Mouse (Mus musculus) MEL (cell line): ENCODE measurements around the gene Il1rapl1. TPM values are rescaled to one million over a fixed set of nuclear protein-coding genes. Genes with fewer than 3 reads are reported as not detected.

Experiments used
- DNase-seq: peaks from one replicate; pipeline ENCODE4 v3.0.0; 2011; ENCODE audit warnings: low read depth, low spot score
- H3K27ac ChIP-seq: 2 replicates; pipeline ENCODE4 v1.5.1; 2012; ENCODE audit warnings: low read depth, mild to moderate bottlenecking, control low read depth, low read length, moderate library complexity; ENCODE audit not compliant: control insufficient read depth
- H3K27me3 ChIP-seq, 2 experiments: fragments of 150-350 bp in 1 of 2; sonication (generic) in 1 of 2; 2 replicates each; pipeline ENCODE4 v1.6.1; 2012; ENCODE audit warnings: low read length in 2 of 2, mild to moderate bottlenecking in 2 of 2, improper control_type of control experiment in 1 of 2, moderate library complexity in 1 of 2; ENCODE audit not compliant: insufficient read depth in 2 of 2, control insufficient read depth in 1 of 2
- H3K36me3 ChIP-seq, 2 experiments: 2 replicates each; pipeline ENCODE4 v1.6.1; 2012 to 2014; ENCODE audit warnings: low read length in 2 of 2, improper control_type of control experiment in 1 of 2, inconsistent platforms in 1 of 2, mild to moderate bottlenecking in 1 of 2; ENCODE audit not compliant: insufficient read depth in 2 of 2, control insufficient read depth in 1 of 2
- H3K4me1 ChIP-seq, 2 experiments: fragments of 150-350 bp in 1 of 2; sonication (generic) in 1 of 2; 2 replicates each; pipeline ENCODE4 v1.6.1; 2012; ENCODE audit warnings: low read length in 2 of 2, improper control_type of control experiment in 1 of 2, mild to moderate bottlenecking in 1 of 2; ENCODE audit not compliant: insufficient read depth in 2 of 2, control insufficient read depth in 1 of 2
- H3K4me3 ChIP-seq, 2 experiments: fragments of 150-350 bp in 1 of 2; sonication (generic) in 1 of 2; 2 replicates each; pipeline ENCODE4 v1.5.1; 2012; ENCODE audit warnings: low read depth in 2 of 2, low read length in 2 of 2, mild to moderate bottlenecking in 2 of 2, moderate library complexity in 2 of 2, control low read depth in 1 of 2, improper control_type of control experiment in 1 of 2; ENCODE audit not compliant: control insufficient read depth in 1 of 2, insufficient read depth in 1 of 2
- H3K79me2 ChIP-seq: 2 replicates; pipeline ENCODE4 v1.6.1; 2012; ENCODE audit warnings: mild to moderate bottlenecking, low read length, moderate library complexity; ENCODE audit not compliant: control insufficient read depth, poor library complexity, insufficient read depth
- H3K9ac ChIP-seq: 2 replicates; pipeline ENCODE4 v1.6.1; 2012; ENCODE audit warnings: low read depth, mild to moderate bottlenecking, control low read depth, low read length, moderate library complexity; ENCODE audit not compliant: control insufficient read depth, poor library complexity, severe bottlenecking
- H3K9me3 ChIP-seq: fragments of 150-350 bp; sonication (generic); replicated peaks from 2 replicates; pipeline ENCODE4 v1.6.1; 2012; ENCODE audit warnings: mild to moderate bottlenecking, low read length, improper control_type of control experiment, moderate library complexity; ENCODE audit not compliant: insufficient read depth
- GATA1 ChIP-seq: IDR thresholded peaks from 2 replicates; pipeline ENCODE4 v1.6.1; 2011; ENCODE audit warnings: low read depth, low read length, improper control_type of control experiment
- HCFC1 ChIP-seq: IDR thresholded peaks from 2 replicates; pipeline ENCODE4 v1.6.1; 2012; ENCODE audit warnings: low read depth, mild to moderate bottlenecking, inconsistent platforms, low read length, improper control_type of control experiment, moderate library complexity
- JUND ChIP-seq: IDR thresholded peaks from 2 replicates; pipeline ENCODE4 v1.6.1; 2011; ENCODE audit warnings: low read depth, mild to moderate bottlenecking, improper control_type of control experiment, low read length
- MYC ChIP-seq: IDR thresholded peaks from 2 replicates; pipeline ENCODE4 v1.6.1; 2011; ENCODE audit warnings: low read depth, mild to moderate bottlenecking, low read length, improper control_type of control experiment, moderate library complexity
- RAD21 ChIP-seq: IDR thresholded peaks from 2 replicates; pipeline ENCODE4 v1.6.1; 2011; ENCODE audit warnings: mild to moderate bottlenecking, low read depth, low read length, improper control_type of control experiment
- SIN3A ChIP-seq: IDR thresholded peaks from 2 replicates; pipeline ENCODE4 v1.6.1; 2012; ENCODE audit warnings: low read length, improper control_type of control experiment, inconsistent platforms
- TBP ChIP-seq: IDR thresholded peaks from 2 replicates; pipeline ENCODE4 v1.8.0; 2011; ENCODE audit warnings: low read depth, low read length, improper control_type of control experiment
- TCF12 ChIP-seq: IDR thresholded peaks from 2 replicates; pipeline ENCODE4 v1.6.1; 2014; ENCODE audit warnings: low read depth, mild to moderate bottlenecking, inconsistent platforms, low read length, improper control_type of control experiment, moderate library complexity
- ZC3H11A ChIP-seq: IDR thresholded peaks from 2 replicates; pipeline ENCODE4 v1.6.1; 2012; ENCODE audit warnings: low read depth, mild to moderate bottlenecking, inconsistent platforms, low read length, improper control_type of control experiment
- ZMIZ1 ChIP-seq: IDR thresholded peaks from 2 replicates; pipeline ENCODE4 v1.6.1; 2012; ENCODE audit warnings: low read depth, mild to moderate bottlenecking, inconsistent platforms, low read length, improper control_type of control experiment, moderate library complexity
- polyA plus RNA-seq, 2 experiments: library from polyadenylated mRNA; stranded (reverse) in 1 of 2; unstranded in 1 of 2; fragments of >175 nt in 1 of 2; fragments of >200 nt in 1 of 2; gene quantifications; 2 replicates each; pipeline versions ENCODE4 v1.2.1 to v1.2.4; 2012; ENCODE audit warnings: low replicate concordance in 2 of 2, low read depth in 1 of 2; ENCODE audit not compliant: insufficient read length in 2 of 2, insufficient read depth in 1 of 2, missing spikeins in 1 of 2
- total RNA-seq: library from RNA; depleted of rRNA; stranded (reverse); fragments of 300-350 nt; gene quantifications from 2 replicates; pipeline ENCODE4 v1.2.3, GENCODE M21; 2012

The Il1rapl1 gene
- total and polyA plus RNA-seq, 3 experiments, result not detected

- Histone ChIP-seq H3K27me3 (no peaks in the 10 kb centered on the region), H3K36me3 (no peaks in the 10 kb centered on the region), H3K27ac (no peak overlapping the region), H3K9ac (no peak overlapping the region), H3K4me1 (no peaks in the 10 kb centered on the region), H3K79me2 (no peaks in the 10 kb centered on the region), H3K4me3 (no peak overlapping the region), H3K9me3 (no peaks in the 10 kb centered on the region)
- TF ChIP-seq TBP, result no peak
- no peak for TF ChIP-seq ZC3H11A
- no peak for TF ChIP-seq SIN3A
- no peak for TF ChIP-seq JUND
- TF ChIP-seq TCF12, result no peak
- no peak for DNase-seq
Observed at GRCm38 (mm10) chrX:87891916-87892315, 223.5 kb downstream of the Il1rapl1 start.

GRCm38 (mm10) chrX:87854107-87854506 lies 261.3 kb downstream of the Il1rapl1 start:
- Histone ChIP-seq H3K27me3 (no peaks in the 10 kb centered on the region), H3K36me3 (no peaks in the 10 kb centered on the region), H3K4me3 (no peak overlapping the region), H3K79me2 (no peaks in the 10 kb centered on the region), H3K9me3 (no peaks in the 10 kb centered on the region), H3K9ac (no peak overlapping the region), H3K27ac (no peak overlapping the region), H3K4me1 (no peaks in the 10 kb centered on the region)
- no peak for TF ChIP-seq ZMIZ1
- no peak for TF ChIP-seq MYC
- no peak for DNase-seq

- TF ChIP-seq RAD21, result no peak
- TF ChIP-seq HCFC1, result no peak
- TF ChIP-seq GATA1, result no peak
- TF ChIP-seq TCF12, result no peak
- TF ChIP-seq, all 39 proteins: peak for 0
- Histone ChIP-seq H3K36me3 (no peaks in the 10 kb centered on the region), H3K27ac (no peak overlapping the region), H3K27me3 (no peaks in the 10 kb centered on the region), H3K4me3 (no peak overlapping the region), H3K4me1 (no peaks in the 10 kb centered on the region), H3K9ac (no peak overlapping the region), H3K79me2 (no peaks in the 10 kb centered on the region), H3K9me3 (no peaks in the 10 kb centered on the region)
- no peak for DNase-seq
Observed at GRCm38 (mm10) chrX:87813884-87814283, 301.6 kb downstream of the Il1rapl1 start.

GRCm38 (mm10) chrX:87807717-87808116 lies 307.7 kb downstream of the Il1rapl1 start:
- Histone ChIP-seq H3K4me1 (no peaks in the 10 kb centered on the region), H3K36me3 (no peaks in the 10 kb centered on the region), H3K79me2 (no peaks in the 10 kb centered on the region), H3K4me3 (no peak overlapping the region), H3K9me3 (no peaks in the 10 kb centered on the region), H3K27me3 (no peaks in the 10 kb centered on the region), H3K27ac (no peak overlapping the region), H3K9ac (no peak overlapping the region)
- DNase-seq, result no peak
- TF ChIP-seq SIN3A, result no peak
- no peak for TF ChIP-seq HCFC1
